Mouse (Mus musculus): ENCODE measurements around the gene Gm19345.

The Gm19345 gene

DNA sequence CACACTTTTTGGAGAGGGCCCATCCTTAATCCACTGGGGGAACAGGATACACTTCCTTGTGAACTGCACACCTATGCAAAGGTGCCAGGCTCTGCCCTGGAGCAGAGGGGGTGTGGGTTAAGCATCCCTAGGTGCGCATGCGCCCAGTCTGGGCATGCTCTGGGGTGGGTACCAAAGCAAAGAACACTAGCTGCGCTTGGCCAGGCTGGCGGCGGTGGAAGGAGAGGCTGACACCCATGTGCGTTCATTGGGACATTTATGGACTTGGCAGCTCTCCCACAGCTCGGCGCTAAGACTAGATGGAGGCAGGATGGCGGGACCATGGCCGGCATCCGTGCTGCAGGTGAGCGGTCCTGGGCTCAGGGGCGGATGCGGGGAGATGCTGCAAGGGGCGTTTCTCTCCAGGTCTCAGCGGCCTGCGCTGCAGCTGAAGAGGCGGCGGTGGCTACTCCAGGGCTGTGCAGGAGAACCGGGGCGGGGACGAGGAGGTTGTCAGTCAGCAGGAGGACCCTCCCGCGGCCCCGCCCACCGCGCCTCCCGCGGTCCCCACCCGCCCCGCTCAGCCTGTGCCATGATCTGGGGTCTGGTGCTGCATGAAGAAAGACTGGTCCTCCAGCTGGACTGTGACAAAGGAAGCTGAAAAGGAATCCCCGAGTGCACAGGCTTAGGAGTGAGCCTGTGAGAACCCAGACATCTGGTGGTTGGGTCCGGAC is at the start of gene Gm19345:
TSS of gene Gm19345 (plus strand) at position 146 of the 713 bp plus-strand sequence.
- in situ Hi-C loops (cut with MboI), result no loop called here

DNA sequence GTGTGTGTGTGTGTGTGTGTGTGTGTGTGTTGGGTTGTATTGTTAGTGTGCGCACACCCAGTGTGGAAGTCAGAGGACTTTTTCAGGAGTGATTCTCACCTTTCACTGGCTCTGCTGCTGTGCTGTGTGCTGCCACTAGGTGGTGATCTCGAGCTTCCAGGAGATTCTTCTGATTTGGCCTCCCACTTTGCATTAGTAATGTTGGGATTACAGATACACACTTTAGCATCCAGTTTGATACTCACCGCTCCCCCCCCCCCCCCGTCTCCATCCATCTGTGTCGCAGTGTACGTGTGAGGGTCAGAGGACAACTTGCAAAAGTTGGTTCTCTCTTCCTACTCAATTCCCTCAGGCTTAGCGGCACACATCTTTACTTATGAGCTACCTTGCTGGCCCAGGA is 48.8 kb upstream of the Gm19345 start:
- in situ Hi-C loops (cut with MboI), result loop anchor here (5.0 kb wide), 1 partner anchor 39 kb away; no protein-coding TSS in a partner anchor

DNA sequence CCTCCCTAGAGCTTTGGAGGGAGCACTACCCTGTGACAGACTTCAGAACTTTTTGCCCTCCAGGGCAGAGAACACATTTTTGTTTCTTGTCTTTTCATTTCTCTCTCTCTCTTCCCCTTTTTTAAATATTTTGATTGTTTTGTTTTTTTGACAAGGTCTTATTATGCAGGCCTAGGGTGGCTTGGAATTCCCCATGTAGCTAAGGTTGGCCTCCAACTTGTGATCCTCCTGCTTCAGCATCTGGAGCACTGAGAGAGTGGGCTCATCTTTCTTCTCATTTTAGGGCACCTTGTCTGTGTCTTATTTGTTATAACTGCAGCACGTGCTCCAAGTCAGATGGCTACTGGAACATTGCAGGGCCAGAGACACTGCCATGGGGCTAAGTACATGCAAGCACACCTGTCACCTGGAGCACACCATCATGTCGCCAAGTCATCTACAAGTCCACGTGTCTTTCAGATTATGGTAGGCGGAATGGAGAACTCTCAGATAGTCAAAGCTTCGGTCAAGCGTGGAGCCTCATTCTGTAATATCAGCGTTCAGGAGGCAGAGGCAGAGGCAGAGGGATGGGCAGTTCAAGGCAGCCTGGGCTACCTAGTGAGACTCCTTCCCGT is 45.3 kb upstream of the Gm19345 start:
- in situ Hi-C loops (cut with MboI), result no loop called here

DNA sequence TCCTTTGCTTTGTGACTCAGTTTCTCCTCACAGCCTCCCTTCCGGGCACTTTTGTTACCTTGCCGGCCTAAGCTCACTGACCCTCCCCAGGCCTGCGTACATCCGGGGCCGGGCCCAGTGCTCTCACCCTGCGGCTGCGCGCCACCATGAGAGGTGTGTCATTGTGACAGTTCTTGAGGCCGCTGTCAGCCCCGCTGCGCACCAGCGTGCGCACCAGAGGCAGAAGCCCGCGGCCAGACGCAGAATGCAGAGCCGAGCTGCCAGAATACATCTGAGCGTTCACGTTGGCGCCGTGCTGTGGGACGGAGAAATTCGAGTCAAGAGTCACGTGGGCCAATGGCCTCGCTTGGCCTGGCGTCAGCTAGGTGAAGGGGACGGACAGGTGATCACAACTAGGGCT is 42.4 kb upstream of the Gm19345 start:
- in situ Hi-C loops (cut with MboI), result no loop called here

DNA sequence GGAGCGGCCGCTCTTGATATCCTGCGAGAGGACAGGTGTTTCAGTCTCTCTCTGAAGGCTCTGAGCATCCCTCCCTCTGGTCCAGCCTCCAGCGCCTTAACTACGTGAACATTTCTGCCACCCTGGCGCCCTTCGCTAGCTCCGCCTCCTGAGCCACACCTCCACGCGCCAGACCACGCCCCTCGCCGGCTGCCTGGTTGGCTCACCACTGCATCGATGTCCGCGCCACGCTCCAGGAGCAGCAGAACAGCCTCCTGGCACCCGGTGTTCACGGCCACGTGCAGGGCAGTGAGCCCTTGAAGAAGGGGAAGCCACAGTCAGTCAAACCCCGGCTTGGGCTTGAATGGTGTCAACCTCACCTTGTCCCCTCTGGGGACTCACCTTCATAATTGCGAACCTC is 40.7 kb upstream of the Gm19345 start:
- in situ Hi-C loops (cut with MboI), result no loop called here

- in situ Hi-C loops (cut with MboI), result no loop called here
Observed at GRCm38 (mm10) chr7:19813161-19813560, 38.6 kb upstream of the Gm19345 start.

- in situ Hi-C loops (cut with MboI), result no loop called here
Observed at GRCm38 (mm10) chr7:19813579-19814122, 38.2 kb upstream of the Gm19345 start.

DNA sequence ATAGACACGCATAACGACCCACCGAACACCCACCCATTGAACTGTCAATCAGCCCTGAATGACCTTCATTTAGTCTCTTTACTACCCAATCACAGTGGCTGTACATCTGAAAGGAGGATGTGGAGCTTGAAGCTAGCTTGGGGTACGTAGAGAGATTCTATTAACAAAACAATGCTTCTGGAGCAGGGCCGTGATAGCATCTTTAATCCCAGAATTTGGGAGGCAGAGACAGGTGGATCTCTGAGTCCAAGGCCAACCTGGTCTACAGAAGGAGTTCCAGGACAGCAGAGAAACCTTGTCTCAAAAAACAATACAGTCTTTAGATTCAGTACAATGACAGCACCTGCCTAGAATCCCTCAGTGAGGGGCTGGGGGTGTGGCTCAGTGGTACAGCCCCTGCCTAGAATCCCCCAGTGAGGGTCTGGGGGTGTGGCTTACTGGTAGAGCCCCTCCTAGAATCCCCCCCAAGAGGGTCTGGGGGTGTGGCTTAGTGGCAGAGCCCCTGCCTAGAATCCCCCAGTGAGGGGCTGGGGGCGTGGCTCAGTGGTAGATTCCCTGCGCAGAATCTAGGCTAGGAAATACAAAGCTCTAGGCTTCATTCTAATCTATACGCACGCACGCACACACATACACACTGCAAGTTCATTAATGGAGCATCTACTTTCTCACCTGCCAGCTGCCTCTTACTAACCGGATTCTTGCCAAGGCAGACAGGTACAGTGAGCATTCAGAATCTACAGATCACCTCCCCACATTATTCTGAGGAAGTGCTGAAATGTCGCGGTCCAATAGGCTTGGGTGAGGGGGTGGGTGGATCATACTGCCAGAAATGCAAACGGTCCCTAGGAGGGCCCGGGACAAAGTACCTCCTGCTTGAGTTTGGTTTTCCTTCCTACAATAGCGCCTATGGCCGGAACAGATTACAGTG is 36.2 kb upstream of the Gm19345 start:
- in situ Hi-C loops (cut with MboI), result no loop called here

- in situ Hi-C loops (cut with MboI), result no loop called here
Observed at GRCm38 (mm10) chr7:19816224-19816771, 35.5 kb upstream of the Gm19345 start.

GRCm38 (mm10) chr7:19817382-19818105 is 34.3 kb upstream of the Gm19345 start:
- in situ Hi-C loops (cut with MboI), result no loop called here

DNA sequence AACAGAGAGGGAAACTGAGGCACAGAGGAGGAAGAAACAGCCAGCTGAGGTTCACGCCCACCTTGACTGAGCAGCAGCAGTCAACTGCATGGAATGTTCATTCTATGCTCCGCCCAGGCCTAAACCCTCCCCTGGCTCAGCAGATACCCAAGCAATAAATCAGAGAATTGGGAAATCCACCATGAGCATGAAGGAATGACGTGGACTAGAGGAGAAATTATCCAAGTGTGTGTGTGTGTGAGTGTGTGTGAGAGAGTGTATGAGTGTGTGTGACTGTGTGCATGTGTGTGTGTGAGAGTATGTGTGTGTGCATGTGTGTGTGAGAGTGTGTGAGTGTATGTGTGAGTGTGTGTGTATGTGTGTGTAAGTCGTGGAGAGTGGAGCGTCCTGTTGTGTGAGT is 33.4 kb upstream of the Gm19345 start:
- in situ Hi-C loops (cut with MboI), result no loop called here

GRCm38 (mm10) chr7:19818875-19819274 is 32.9 kb upstream of the Gm19345 start:
- in situ Hi-C loops (cut with MboI), result no loop called here

DNA sequence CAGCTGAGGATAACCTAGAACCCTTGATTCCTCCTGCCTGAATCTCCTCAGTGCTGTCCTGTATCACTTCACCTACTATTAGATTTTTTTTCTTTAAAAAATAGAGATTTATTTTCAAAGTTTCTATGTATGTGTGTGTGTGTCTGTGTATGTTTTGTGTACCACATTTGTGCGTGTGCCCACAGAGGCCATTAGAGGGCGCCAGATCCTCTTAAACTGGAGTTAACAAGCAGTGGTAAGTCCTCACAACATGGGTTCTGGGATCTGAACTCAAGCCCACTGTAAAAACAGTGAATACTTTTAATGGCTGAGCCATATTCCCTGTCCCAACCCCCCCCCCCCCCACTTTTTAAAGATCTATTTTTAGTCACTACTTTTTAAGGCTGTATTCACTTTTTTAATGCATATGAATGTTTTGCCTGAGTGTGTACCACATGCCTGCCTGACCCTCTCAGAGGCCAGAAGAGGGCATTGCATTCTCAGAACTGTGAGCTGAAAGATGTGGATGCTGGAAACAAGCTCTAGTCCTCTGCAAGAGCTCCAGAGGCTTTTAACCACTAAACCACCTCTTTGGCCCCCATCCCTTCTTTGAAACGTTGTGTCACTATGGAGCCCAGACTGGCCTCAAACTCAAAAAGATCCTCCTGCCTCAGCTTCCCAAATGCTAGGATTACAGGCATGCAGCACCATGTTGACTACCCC is 31.3 kb upstream of the Gm19345 start:
- in situ Hi-C loops (cut with MboI), result no loop called here

DNA sequence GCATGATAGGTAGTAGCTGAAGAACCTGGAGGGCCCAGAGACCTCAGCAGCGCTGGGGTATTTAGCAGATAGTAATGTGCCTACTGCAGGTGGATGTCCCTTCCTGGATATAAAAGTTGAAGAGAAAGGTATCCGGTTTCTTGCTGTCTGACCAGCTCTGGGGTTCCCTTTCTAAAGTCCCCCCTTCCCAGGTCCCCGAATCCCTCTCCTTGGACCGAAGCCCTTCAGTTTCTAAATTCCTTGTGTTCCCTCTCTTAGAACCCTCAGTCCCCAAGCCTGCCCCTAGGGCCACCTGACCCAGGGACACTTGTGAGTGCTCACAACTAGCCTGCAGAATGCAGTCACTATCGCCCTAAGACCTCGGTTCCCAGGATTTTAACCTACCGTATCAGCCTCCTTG is 30.2 kb upstream of the Gm19345 start:
- in situ Hi-C loops (cut with MboI), result no loop called here

- in situ Hi-C loops (cut with MboI), result no loop called here
Observed at GRCm38 (mm10) chr7:19822193-19822592, 29.6 kb upstream of the Gm19345 start.

- in situ Hi-C loops (cut with MboI), result no loop called here
Observed at GRCm38 (mm10) chr7:19822604-19823058, 29.2 kb upstream of the Gm19345 start, which contains the start of gene Bcl3. Gene Bcl3, minus strand, starts transcription at chr7:19822770.

DNA sequence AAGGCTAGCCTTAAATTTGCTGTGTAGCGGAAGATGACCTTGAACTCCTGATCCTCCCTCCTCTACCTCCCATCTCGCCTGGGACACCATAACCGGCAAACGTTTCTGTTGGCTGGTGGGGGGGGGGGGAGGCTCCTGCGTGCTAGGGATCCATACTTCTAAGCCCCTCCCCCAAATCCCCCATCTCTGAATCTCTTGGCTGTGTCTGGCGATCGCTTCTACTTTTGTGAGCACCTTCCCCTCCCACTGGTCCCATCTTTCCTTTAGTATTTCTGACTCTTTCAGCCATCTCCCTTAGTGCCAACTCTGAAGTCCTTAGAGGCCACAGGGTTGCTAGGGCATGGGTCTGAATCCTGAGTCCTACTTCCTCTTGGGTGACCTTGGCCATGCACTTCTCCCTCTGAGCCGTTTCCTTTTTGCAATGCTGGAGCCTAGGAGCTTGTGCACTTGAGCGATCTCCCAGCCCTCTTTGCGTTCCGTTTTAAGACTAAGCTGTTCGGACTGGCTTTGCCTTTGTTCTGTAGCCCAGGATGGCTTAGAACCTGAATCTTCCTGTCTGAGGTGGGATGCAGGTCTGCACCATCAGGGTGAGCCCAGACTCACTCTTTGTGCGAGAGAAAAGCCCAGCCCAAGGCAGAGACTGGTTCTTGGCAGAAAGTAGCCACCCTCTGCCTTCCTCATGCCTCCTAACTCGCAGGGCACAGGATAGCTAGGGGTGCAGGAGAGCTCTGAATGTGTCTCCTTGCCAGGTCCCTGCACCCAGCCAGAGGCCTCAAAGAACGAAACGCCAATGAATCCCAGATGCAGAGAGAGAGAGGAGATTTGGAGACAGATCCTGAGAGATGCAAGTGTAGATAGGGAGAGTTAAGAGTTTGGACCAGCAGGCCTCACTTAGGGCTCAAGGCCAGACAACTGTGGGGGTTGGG is 28.3 kb upstream of the Gm19345 start:
- in situ Hi-C loops (cut with MboI), result no loop called here

DNA sequence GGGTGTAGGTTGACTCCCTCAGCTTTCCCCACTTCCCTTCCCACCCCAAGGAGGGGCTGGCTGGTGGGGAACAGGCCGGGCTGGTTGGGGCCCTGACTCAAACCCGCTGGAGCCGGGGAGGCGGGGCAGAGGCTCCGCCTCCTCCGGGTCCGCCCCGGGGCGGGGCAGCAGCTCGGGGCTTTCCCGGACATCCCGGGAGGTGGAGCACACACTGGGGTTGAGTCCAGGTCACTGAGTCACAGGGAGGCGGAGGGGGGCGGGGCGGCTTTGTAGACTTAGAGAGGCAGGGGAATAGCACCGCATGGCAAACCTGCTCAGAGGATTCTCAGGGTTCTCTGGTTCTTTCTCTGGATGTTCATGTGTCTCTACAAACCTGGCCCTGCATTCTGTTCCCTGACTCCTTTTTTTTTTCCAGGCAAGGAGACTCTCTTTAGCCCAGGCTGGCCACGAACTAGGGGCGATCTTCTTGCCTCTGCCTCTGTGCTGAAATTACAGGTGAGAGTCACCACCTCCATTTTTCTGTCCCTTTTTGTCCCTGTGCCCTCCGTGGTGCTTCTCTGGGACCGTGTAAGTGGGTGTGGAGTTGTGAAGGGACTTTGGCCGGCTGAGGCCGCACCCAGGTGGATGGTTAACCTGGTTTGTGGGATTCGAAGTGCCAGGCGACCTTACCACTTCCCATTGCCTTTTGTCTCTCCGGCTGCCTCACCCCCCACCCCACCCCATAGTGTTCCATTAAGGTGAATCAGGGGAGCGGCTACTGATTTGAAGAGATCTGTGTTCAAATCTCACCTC is 27.4 kb upstream of the Gm19345 start:
- in situ Hi-C loops (cut with MboI), result no loop called here

- in situ Hi-C loops (cut with MboI), result no loop called here
Observed at GRCm38 (mm10) chr7:19826756-19827155, 25.0 kb upstream of the Gm19345 start.

Measured in mature B cell (primary cell).